Mouse (Mus musculus) olfactory bulb, adult 2 months (tissue): ENCODE measurements around the gene Mks1.

ENCODE experiments used
- CTCF ChIP-seq: fragments of 200-500 bp; IDR thresholded peaks from 2 replicates; pipeline ENCODE4 v1.5.1; 2012; ENCODE audit warnings: low read depth, mild to moderate bottlenecking, low read length, moderate library complexity; ENCODE audit not compliant: insufficient read depth
- POLR2A ChIP-seq: fragments of 200-500 bp; IDR thresholded peaks from 2 replicates; pipeline ENCODE4 v1.6.1; 2012; ENCODE audit warnings: mild to moderate bottlenecking, low read depth, low read length, moderate library complexity; ENCODE audit not compliant: insufficient read depth

DNA sequence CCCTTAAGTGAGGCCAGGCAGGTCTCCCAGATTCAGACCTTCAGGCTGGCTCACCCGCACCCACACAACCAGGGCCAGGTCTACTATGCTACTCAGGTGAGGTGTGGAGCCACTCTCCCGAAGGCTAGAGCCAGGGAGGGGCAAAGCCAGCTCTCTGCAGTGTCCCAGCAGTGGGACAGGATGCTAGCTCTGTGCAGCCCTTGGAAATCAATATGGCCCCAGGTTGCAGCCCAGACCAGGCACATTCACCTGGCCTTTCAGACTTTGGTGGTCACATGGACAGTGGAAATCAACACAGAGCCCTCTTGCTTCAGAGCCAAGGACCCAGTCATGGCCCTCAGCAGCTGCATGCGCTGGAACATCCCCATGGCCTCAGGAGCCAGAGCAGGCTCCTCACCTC is 51.3 kb downstream of the Mks1 start:
- TF ChIP-seq CTCF (no peak), POLR2A (no peak)
